Mouse (Mus musculus): ENCODE data around the gene Hoxb3. TPM values are rescaled to one million over a fixed set of nuclear protein-coding genes. Genes with fewer than 3 reads are reported as not detected.
A peak's percentile ranks its signal among the peaks of the same experiment; 100 is the strongest.

The Hoxb3 gene
- polyA plus RNA-seq, 1 experiment from 2014 or later = 1.1 TPM

GRCm38 (mm10) chr11:96351312-96351711 lies 28.2 kb downstream of the Hoxb3 start:
- ATAC-seq = no peak
- peak overlapping the region; percentile 82; the same call in 1 of the 2 replicates for H3K27ac ChIP-seq (ENCODE audit: low read depth, low read length)
- no peaks in the 10 kb centered on the region for H3K9me3 ChIP-seq (ENCODE audit: control insufficient read depth)
- H3K4me2 ChIP-seq (replicated peaks; ENCODE audit: low read depth) = peak overlapping the region; percentile 63
- H3K4me3 ChIP-seq (ENCODE audit: low read depth, low read length) = peak overlapping the region; percentile 58; the same call in 1 of the 2 replicates
- no peaks in the 10 kb centered on the region; the same call in 1 of the 2 replicates for H3K36me3 ChIP-seq (ENCODE audit: control insufficient read depth, insufficient read depth)
- WGBS = 31% methylated on average over 11 of the region's 11 CpGs
- H3K9ac ChIP-seq (ENCODE audit: low read depth, low read length) = no peak overlapping the region
- no peak for TF ChIP-seq CTCF (IDR thresholded peaks at IDR 0.05; ENCODE audit: low read depth)
- H3K4me1 ChIP-seq (replicated peaks; ENCODE audit: control insufficient read depth, insufficient read depth, low read length) = peaks cover 3% of the 10 kb centered on the region; the same call in 1 of the 2 replicates
- H3K27me3 ChIP-seq (replicated peaks; ENCODE audit: control insufficient read depth, insufficient read depth, low read length) = peaks cover 25% of the 10 kb centered on the region

- peak overlapping the region; percentile 58 for H3K4me3 ChIP-seq (ENCODE audit: low read depth, low read length)
- WGBS = 13% methylated on average over 22 of the region's 22 CpGs
- H3K27me3 ChIP-seq (replicated peaks; ENCODE audit: control insufficient read depth, insufficient read depth, low read length) = peaks cover 24% of the 10 kb centered on the region
- H3K4me1 ChIP-seq (replicated peaks; ENCODE audit: control insufficient read depth, insufficient read depth, low read length) = 0 out of 2 replicates have a peak, but pooled peaks cover 3% of the 10 kb centered on the region
- no peak for ATAC-seq
- no peak for TF ChIP-seq CTCF (IDR thresholded peaks at IDR 0.05; ENCODE audit: low read depth)
- H3K4me2 ChIP-seq (replicated peaks; ENCODE audit: low read depth) = peak overlapping the region; percentile 63
- no peaks in the 10 kb centered on the region for H3K9me3 ChIP-seq (ENCODE audit: control insufficient read depth)
- peak overlapping the region; percentile 82 for H3K27ac ChIP-seq (ENCODE audit: low read depth, low read length)
- no peaks in the 10 kb centered on the region for H3K36me3 ChIP-seq (ENCODE audit: control insufficient read depth, insufficient read depth)
- peak overlapping the region; percentile 84 for H3K9ac ChIP-seq (ENCODE audit: low read depth, low read length)
These were observed 28.7 kb downstream of the Hoxb3 start for GRCm38 (mm10) chr11:96351831-96352230.

- no peaks in the 10 kb centered on the region for H3K36me3 ChIP-seq (ENCODE audit: control insufficient read depth, insufficient read depth)
- H3K4me3 ChIP-seq (ENCODE audit: low read depth, low read length) = peak overlapping the region; percentile 58
- whole genome bisulfite sequencing = under 1% methylated on average over 75 of the region's 75 CpGs
- H3K9ac ChIP-seq (ENCODE audit: low read depth, low read length) = peak overlapping the region; percentile 84
- peak overlapping the region; percentile 82 for H3K27ac ChIP-seq (ENCODE audit: low read depth, low read length)
- H3K9me3 ChIP-seq (ENCODE audit: control insufficient read depth) = no peaks in the 10 kb centered on the region
- peaks cover 24% of the 10 kb centered on the region for H3K27me3 ChIP-seq (replicated peaks; ENCODE audit: control insufficient read depth, insufficient read depth, low read length)
- H3K4me1 ChIP-seq (replicated peaks; ENCODE audit: control insufficient read depth, insufficient read depth, low read length) = 0 out of 2 replicates have a peak, but pooled peaks cover 3% of the 10 kb centered on the region
- no peak for TF ChIP-seq CTCF (IDR thresholded peaks at IDR 0.05; ENCODE audit: low read depth)
- peak overlapping the region; percentile 63 for H3K4me2 ChIP-seq (replicated peaks; ENCODE audit: low read depth)
- ATAC-seq = no peak
These were observed 29.8 kb downstream of the Hoxb3 start for GRCm38 (mm10) chr11:96352691-96353521.

GRCm38 (mm10) chr11:96353522-96353841 lies 30.4 kb downstream of the Hoxb3 start:
- Histone ChIP-seq H3K4me2 (replicated peaks; ENCODE audit: low read depth) (peak overlapping the region; percentile 63), H3K27me3 (replicated peaks; ENCODE audit: control insufficient read depth, insufficient read depth, low read length) (peaks cover 24% of the 10 kb centered on the region), H3K4me3 (ENCODE audit: low read depth, low read length) (peak overlapping the region; percentile 58), H3K9me3 (ENCODE audit: control insufficient read depth) (no peaks in the 10 kb centered on the region), H3K4me1 (replicated peaks; ENCODE audit: control insufficient read depth, insufficient read depth, low read length) (0 out of 2 replicates have a peak, but pooled peaks cover 3% of the 10 kb centered on the region), H3K36me3 (ENCODE audit: control insufficient read depth, insufficient read depth) (no peaks in the 10 kb centered on the region), H3K27ac (ENCODE audit: low read depth, low read length) (peak overlapping the region; percentile 82), H3K9ac (ENCODE audit: low read depth, low read length) (peak overlapping the region; percentile 84)
- ATAC-seq = no peak
- no peak for TF ChIP-seq CTCF (IDR thresholded peaks at IDR 0.05; ENCODE audit: low read depth)
- 16% methylated on average over 14 of the region's 14 CpGs for WGBS

DNA sequence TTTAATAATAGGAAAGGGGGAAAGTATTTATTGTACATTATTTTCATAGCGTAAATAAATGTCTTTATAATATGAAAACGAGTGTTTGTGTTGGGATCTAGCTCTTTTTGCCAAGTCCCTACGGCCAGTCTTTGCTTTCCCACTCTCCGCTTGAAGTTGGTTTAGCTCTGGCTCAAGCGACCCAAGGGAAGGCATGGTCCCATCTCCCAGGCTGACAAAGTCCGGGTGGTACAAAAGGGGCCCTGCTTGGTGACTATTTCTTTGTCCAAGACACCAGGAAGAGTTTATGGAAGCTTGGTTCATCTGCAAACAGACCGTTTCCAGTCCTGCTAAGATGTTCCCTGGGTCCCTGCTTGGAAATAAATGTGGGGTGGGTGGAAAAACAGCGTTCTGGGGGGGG lies 30.8 kb downstream of the Hoxb3 start:
- Histone ChIP-seq H3K4me2 (replicated peaks; ENCODE audit: low read depth) (peak overlapping the region; percentile 63), H3K9me3 (ENCODE audit: control insufficient read depth) (no peaks in the 10 kb centered on the region), H3K9ac (ENCODE audit: low read depth, low read length) (peak overlapping the region; percentile 84), H3K36me3 (ENCODE audit: control insufficient read depth, insufficient read depth) (no peaks in the 10 kb centered on the region), H3K27ac (ENCODE audit: low read depth, low read length) (peak overlapping the region; percentile 28; the same call in 1 of the 2 replicates), H3K27me3 (replicated peaks; ENCODE audit: control insufficient read depth, insufficient read depth, low read length) (peaks cover 24% of the 10 kb centered on the region), H3K4me1 (replicated peaks; ENCODE audit: control insufficient read depth, insufficient read depth, low read length) (0 out of 2 replicates have a peak, but pooled peaks cover 3% of the 10 kb centered on the region), H3K4me3 (ENCODE audit: low read depth, low read length) (peak overlapping the region; percentile 58)
- 33% methylated on average over 8 of the region's 8 CpGs for WGBS
- no peak for TF ChIP-seq CTCF (IDR thresholded peaks at IDR 0.05; ENCODE audit: low read depth)
- ATAC-seq = no peak

- TF ChIP-seq CTCF (IDR thresholded peaks at IDR 0.05; ENCODE audit: low read depth) = no peak
- Histone ChIP-seq H3K9me3 (ENCODE audit: control insufficient read depth) (no peaks in the 10 kb centered on the region), H3K4me2 (replicated peaks; ENCODE audit: low read depth) (peak overlapping the region; percentile 63), H3K4me3 (ENCODE audit: low read depth, low read length) (peak overlapping the region; percentile 58), H3K27ac (ENCODE audit: low read depth, low read length) (peak overlapping the region; percentile 41; the same call in 1 of the 2 replicates), H3K4me1 (replicated peaks; ENCODE audit: control insufficient read depth, insufficient read depth, low read length) (0 out of 2 replicates have a peak, but pooled peaks cover 3% of the 10 kb centered on the region), H3K9ac (ENCODE audit: low read depth, low read length) (peak overlapping the region; percentile 84), H3K27me3 (replicated peaks; ENCODE audit: control insufficient read depth, insufficient read depth, low read length) (peaks cover 24% of the 10 kb centered on the region), H3K36me3 (ENCODE audit: control insufficient read depth, insufficient read depth) (no peaks in the 10 kb centered on the region)
- 10% methylated on average over 25 of the region's 25 CpGs for WGBS
- ATAC-seq = no peak
These were observed 31.2 kb downstream of the Hoxb3 start for GRCm38 (mm10) chr11:96354376-96354775.

All from intestine, postnatal 0 days (tissue).